Mouse (Mus musculus) MEL (cell line): ENCODE results near the gene Tmem260.

ENCODE experiments used
- CTCF ChIP-seq, 3 experiments: IDR thresholded peaks in 2 of 3; conservative IDR thresholded peaks in 1 of 3; 2 replicates each; pipeline ENCODE4 v1.5.1; 2011 to 2012; ENCODE audit warnings: low read length in 3 of 3, low read depth in 2 of 3, mild to moderate bottlenecking in 2 of 3, improper control_type of control experiment in 1 of 3, inconsistent platforms in 1 of 3, mixed read lengths in 1 of 3, moderate library complexity in 1 of 3; ENCODE audit not compliant: control insufficient read depth in 1 of 3, insufficient read depth in 1 of 3, poor library complexity in 1 of 3, severe bottlenecking in 1 of 3
- ETS1 ChIP-seq: IDR thresholded peaks from 2 replicates; pipeline ENCODE4 v1.6.1; 2012; ENCODE audit warnings: low read depth, mild to moderate bottlenecking, inconsistent platforms, low read length, improper control_type of control experiment, moderate library complexity
- MAX ChIP-seq: IDR thresholded peaks from 2 replicates; pipeline ENCODE4 v1.6.1; 2011; ENCODE audit warnings: low read length, improper control_type of control experiment
- POLR2A ChIP-seq, 2 experiments: IDR thresholded peaks; 2 replicates each; pipeline ENCODE4 v1.6.1; 2011 to 2012; ENCODE audit warnings: low read length in 2 of 2, mild to moderate bottlenecking in 2 of 2, control low read depth in 1 of 2, improper control_type of control experiment in 1 of 2, low read depth in 1 of 2, moderate library complexity in 1 of 2; ENCODE audit not compliant: control insufficient read depth in 1 of 2, insufficient read depth in 1 of 2, poor library complexity in 1 of 2
- POLR2AphosphoS5 ChIP-seq: IDR thresholded peaks from 2 replicates; pipeline ENCODE4 v1.6.1; 2012; ENCODE audit warnings: low read depth, borderline replicate concordance, mild to moderate bottlenecking, inconsistent platforms, low read length, moderate library complexity, mixed read lengths
- TAL1 ChIP-seq: IDR thresholded peaks from 2 replicates; pipeline ENCODE4 v1.6.1; 2012; ENCODE audit warnings: mild to moderate bottlenecking, inconsistent platforms, low read length, moderate library complexity, mixed read lengths
- ZNF384 ChIP-seq: IDR thresholded peaks from 2 replicates; pipeline ENCODE4 v1.6.1; 2012; ENCODE audit warnings: low read depth, mild to moderate bottlenecking, inconsistent platforms, low read length, improper control_type of control experiment

DNA sequence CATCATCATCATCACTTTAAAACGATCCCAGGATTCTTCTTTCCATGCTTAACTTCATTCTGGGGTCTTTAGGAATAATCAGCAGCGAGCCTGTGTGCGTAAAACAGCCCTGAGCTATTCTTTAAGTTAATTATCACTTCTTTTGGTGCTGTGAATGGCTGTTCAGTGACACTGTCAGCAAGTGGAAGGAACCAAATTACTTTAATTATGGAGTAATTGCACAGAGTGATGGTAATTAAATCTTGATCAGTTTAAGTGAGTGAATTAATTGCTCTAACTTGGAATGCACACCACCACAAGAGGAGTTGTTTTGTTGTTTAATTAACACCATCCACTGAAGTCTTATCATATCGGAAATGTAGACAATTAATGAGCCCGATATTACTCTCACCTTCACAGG is 27.3 kb upstream of the Tmem260 start:
- no peak for TF ChIP-seq POLR2AphosphoS5
- TF ChIP-seq MAX = no peak
- no peak for TF ChIP-seq CTCF (IDR thresholded peaks at IDR 0.05 in 2 of 3, conservative IDR thresholded peaks at IDR 0.05 in 1 of 3; ENCODE audit: control insufficient read depth in 1 of 3, insufficient read depth in 1 of 3, low read depth in 2 of 3, low read length in 3 of 3, poor library complexity in 1 of 3, severe bottlenecking in 1 of 3)
- no peak for TF ChIP-seq ETS1
- TF ChIP-seq POLR2A (IDR thresholded peaks at IDR 0.05; ENCODE audit: control insufficient read depth in 1 of 2, insufficient read depth in 1 of 2, low read depth in 1 of 2, low read length in 2 of 2, poor library complexity in 1 of 2) = no peak
- no peak for TF ChIP-seq TAL1
- TF ChIP-seq ZNF384 = no peak
